Mouse (Mus musculus) right cerebral cortex, adult 2 months (tissue): Measurements from ENCODE around the gene Zkscan16.

ENCODE experiments used
- DNase-seq, 2 experiments: peaks; one replicate each; pipeline ENCODE4 v3.0.0; 2021 to 2022; ENCODE audit warnings: low spot score in 2 of 2

The Zkscan16 gene

DNA sequence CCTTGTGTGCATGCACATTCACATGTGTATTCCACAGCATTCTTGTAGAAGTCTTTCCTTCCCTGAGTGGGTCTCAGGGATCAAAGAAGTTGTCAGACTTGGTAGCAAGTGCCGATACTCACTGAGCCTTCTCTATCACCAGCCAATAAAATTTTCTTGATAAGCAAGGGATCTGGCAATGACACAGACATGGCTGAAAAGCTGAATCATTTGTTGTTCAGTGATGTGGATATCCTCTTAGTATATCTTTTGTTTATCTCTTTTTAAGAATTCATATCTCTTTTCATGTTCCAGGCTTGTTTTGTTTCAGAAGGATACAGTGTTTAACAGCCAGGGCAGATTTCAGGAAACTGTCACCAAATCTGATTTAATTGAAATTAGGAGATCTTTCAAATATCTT, 55.3 kb downstream of the Zkscan16 start:
- no peak for DNase-seq

DNA sequence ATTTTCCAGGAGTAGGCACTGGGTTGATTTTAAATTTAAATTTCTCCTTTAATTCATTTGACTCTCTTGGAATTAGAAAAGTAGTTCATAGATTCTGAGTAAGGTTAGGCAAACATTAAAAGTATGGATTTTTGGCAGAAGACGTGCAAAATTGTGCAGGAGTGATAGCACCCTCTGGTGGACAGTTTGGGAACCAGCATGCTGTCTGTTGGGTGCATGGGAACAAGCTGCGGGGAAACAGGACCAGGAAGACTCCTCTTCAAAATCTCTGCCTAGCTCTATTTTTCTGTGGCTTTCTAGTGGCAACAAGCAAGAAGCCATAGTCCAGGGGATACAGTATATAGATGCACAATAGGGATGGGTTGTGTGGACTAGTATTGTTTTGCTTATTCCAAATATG, 56.3 kb downstream of the Zkscan16 start:
- peak; percentile 83 to 87 for DNase-seq

DNA sequence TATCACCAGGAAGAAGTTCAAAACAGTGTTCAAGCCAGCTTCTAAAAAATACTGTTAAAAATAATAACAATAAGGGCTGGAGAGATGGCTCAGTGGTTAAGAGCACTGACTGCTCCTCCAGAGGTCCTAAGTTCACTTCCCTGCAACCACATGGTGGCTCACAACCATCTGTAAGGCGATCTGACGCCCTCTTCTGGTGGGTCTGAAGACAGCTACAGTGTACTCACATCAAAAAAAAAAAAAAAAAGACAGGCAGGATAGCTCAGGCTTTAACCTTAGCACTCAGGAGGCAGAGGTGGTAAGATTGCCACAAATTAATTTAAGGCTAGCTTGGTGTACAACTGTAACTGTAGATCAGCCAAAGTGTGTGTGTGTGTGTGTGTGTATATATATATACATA, 57.2 kb downstream of the Zkscan16 start:
- no peak for DNase-seq

DNA sequence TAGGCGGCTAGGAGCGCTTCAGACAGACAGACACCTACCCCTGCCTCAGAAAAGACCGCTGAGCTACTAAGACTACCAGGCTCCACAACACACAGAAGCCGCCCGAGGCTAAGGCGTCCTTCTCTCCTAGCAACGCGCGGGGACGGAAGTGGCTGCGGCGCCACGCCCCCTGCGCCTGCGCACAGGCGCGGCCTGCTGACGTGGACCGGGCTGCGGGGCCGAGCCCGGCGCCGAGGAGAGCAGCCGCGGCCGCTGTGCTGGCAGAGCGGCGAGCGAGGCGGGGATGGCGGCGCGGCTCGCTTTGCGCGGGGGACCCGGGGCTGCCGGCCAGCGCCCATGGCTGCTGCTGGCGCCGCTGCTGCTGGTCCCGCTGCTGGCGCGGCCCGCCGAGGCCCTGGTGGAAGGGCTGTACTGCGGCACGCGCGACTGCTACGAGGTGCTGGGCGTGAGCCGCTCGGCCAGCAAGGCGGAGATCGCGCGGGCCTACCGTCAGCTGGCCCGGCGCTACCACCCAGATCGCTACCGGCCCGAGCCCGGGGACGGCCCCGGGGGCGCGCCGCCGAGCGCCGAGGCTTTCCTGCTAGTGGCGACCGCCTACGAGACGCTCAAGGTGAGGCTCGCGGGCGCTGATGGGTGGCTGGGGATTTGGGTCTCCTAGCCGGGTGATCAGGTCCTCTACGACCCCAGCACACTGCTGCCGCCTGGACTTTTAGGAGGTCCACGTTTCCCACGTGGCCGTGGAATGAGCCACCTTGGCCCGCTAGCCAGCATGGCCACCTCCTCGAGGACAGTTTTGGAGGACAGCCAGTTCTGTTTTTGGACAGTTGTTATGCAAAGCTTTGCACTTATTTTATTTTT, 59.7 kb downstream of the Zkscan16 start, which contains the start of gene Gm20503:
TSS of gene Gm20503 (plus strand) at position 263 of the 858 bp plus-strand sequence.
- DNase-seq: peak; percentile 87 to 91

DNA sequence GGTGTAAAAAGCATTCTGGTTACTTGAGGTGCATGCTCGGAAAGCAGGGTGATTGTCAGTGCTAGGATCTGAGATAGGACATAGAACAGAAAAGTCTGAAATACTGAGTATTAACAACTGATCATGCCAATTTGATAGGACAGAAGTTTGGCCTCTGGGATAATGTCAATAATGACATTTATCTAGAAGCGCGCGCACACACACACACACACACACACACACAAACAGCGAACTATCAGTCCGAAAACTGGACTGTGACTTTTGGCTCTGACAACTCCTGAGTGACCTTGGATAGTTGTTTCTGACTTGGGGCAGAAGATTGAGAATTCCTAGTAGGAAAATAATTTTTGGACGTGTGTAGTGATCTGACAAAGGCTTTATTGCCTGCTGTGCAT, 60.4 kb downstream of the Zkscan16 start:
- no peak for DNase-seq

DNA sequence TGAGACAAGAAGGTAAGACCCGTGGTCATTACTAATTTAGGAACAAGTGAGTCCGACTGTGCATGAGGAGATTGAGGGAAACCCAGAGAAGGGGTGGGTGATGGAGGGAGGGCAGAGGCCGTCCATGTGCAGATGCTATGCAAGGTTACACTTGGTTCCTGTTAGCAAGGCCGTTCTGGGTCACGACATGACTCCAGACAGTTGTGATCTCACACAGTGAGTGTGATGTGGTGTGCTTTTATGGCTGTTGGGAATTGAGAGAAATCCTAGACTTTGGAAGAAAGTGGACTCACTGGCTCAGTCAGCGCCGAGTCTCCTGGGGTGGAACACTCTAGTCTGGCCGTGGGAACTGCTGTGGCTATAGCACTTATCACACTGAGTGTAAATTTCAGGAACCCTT, 62.8 kb downstream of the Zkscan16 start:
- DNase-seq: no peak

DNA sequence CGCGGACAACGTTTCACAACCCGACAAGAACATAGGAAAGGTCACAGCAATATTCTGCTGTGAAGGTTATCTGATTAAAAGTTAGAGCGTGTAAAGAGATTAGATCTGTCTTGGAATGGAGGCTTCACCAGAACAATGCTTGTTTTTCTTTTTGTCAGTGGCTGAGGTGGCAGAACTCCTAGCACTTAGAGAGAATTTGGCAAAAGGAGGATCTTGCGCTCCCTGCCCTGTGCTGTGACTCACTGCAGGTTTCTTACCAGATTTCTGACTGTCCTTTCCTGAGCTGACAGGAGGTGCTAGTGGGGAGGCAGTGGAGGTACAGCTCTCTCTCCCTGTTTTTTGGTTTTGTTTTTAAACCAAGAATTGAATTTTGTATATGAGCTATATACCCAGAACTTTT, 63.6 kb downstream of the Zkscan16 start:
- DNase-seq: no peak
